Mouse (Mus musculus): Measurements from ENCODE around the gene Cacna2d3.

GRCm38 (mm10) chr14:29191426-29191825, 530.2 kb downstream of the Cacna2d3 start:
- TF ChIP-seq CTCF (IDR thresholded peaks at IDR 0.05; ENCODE audit: low read depth) (no peak), EP300 (IDR thresholded peaks at IDR 0.05; ENCODE audit: low read depth) (no peak)

All from heart, postnatal 0 days (tissue).